Mouse (Mus musculus) kidney, adult 10 weeks (tissue): ENCODE data around the gene 1700067P10Rik. TPM values are rescaled to one million over a fixed set of nuclear protein-coding genes. Genes with fewer than 3 reads are reported as not detected.

Experiments
- polyA plus RNA-seq: library from polyadenylated mRNA; stranded (reverse); fragments of 350-450 nt; fragmentation: Illumina TruSeq; extraction: RNeasy Lipid Tissue Mini Kit (QIAGEN cat#74804); gene quantifications from one replicate; pipeline ENCODE4 v1.2.3, GENCODE M21; 2014; ENCODE audit warnings: low read depth, low replicate concordance

1700067P10Rik gene
- polyA plus RNA-seq: not detected

DNA sequence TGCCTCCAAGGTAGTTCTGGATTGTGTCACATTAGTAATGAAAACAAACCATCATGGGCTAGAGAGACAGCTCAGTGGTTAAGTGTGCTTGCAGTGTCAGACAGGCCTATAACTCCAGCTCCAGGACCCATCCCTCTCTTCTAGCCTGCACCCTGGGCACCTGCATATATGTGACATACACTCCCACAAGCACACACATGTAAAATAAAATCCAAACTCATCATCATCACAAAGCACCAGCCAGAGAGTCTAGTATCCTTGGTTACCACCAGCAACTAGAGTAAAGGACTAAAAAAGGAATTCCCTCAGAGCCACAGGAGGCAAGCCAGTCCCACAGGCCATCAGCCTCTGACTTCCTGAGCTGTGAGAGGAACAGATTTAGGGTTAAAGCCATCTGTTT lies at the start of gene 1700067P10Rik:
TSS of gene 1700067P10Rik (plus strand) at position 301 of the 400 bp plus-strand sequence.

Other genes with a start within 250 kb of the 1700067P10Rik start
- gene Foxp4, start 164.7 kb upstream of the 1700067P10Rik start, polyA plus RNA-seq: not detected
- not detected for gene 1700122O11Rik, start 51.0 kb upstream of the 1700067P10Rik start, polyA plus RNA-seq
- gene 9830107B12Rik, start 56.9 kb downstream of the 1700067P10Rik start, polyA plus RNA-seq: not detected
- not detected for gene A530064D06Rik, start 78.0 kb downstream of the 1700067P10Rik start, polyA plus RNA-seq
- not detected for gene Trem1, start 143.4 kb downstream of the 1700067P10Rik start, polyA plus RNA-seq
- gene Trem3, start 158.5 kb downstream of the 1700067P10Rik start, polyA plus RNA-seq: not detected
- not detected for gene Treml4, start 175.0 kb downstream of the 1700067P10Rik start, polyA plus RNA-seq
- gene Treml2, start 210.2 kb downstream of the 1700067P10Rik start, polyA plus RNA-seq: not detected
- gene B430306N03Rik, start 226.8 kb downstream of the 1700067P10Rik start, polyA plus RNA-seq: not detected